Mouse (Mus musculus) splenic B cell, adult 2 months (primary cell): ENCODE results near the gene Mpig6b.

Experiments
- DNase-seq: peaks from one replicate; pipeline ENCODE4 v3.0.0-alpha.2; 2011; ENCODE audit warnings: low read depth, low spot score
- H3K27me3 ChIP-seq: 2 replicates; pipeline ENCODE4 v1.6.1; 2012; ENCODE audit warnings: mild to moderate bottlenecking, low read length, moderate library complexity, mixed read lengths; ENCODE audit not compliant: control insufficient read depth, poor library complexity, insufficient read depth, severe bottlenecking
- H3K36me3 ChIP-seq: 2 replicates; pipeline ENCODE4 v1.6.1; 2012; ENCODE audit warnings: mild to moderate bottlenecking, low read length, moderate library complexity, mixed read lengths; ENCODE audit not compliant: control insufficient read depth, poor library complexity, insufficient read depth, severe bottlenecking

Mpig6b gene

DNA sequence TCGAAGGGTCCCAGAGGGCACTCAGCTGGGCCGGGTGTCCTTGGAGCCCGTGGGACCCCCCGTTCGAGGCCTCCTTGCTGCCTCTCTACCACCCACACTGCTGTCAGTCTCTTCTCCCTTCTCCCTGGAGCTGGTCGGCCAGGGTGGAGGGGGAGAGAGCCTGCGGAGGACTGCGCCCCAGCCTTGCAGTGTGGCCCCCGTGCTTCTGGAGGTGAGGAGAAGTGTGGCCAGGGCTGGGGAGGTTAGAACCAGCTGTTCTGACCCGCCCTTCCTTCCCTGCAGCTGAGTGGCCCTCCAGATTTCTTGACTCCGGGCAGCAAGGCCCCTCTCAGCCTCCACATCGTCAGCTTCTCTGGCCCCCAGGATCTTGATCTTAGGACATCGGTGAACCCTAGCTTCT is 41.7 kb downstream of the Mpig6b start:
- no peak for DNase-seq
- no peaks in the 10 kb centered on the region for H3K27me3 ChIP-seq
- no peaks in the 10 kb centered on the region for H3K36me3 ChIP-seq

DNA sequence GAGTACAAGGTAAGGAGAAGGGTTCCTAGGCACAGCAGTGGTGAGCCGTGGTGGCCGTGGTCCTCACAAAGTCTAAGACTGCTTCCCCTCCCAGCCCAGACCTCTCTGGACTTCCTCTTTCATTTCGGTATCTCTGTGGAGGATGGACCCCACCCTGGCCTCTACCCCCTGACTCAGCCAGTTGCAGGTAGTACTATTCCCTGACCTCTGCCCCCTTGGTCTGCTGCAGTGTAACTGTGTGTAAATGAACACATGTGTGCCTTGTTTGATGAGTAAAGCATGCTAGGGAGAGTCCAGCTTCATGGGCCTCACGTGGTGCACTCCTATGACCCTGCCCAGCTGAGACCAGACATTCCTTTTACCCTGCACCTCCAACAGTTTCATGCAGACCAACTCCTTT is 42.2 kb downstream of the Mpig6b start:
- Histone ChIP-seq H3K27me3 (no peaks in the 10 kb centered on the region), H3K36me3 (no peaks in the 10 kb centered on the region)
- peak; percentile 45 for DNase-seq

DNA sequence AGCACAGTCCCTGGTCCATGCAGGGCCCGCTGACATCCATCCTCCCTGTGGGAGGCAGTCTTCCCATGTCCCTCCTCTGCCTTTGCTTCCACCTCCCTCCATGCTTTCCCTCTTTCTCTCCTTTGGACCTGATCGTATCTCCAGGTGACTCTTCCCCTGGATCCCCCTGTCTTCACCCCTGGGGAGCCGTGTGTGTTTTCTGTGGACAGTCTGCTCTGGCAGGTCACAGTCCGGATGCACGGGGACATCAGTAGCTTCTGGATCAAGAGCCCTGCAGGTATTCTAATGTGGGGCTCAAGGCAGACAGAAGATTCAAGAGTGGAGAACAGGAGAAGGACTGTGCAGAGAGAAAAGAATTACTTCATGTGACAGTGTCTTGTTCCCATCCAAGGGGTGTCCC is 42.8 kb downstream of the Mpig6b start:
- DNase-seq: no peak
- Histone ChIP-seq H3K27me3 (no peaks in the 10 kb centered on the region), H3K36me3 (no peaks in the 10 kb centered on the region)

DNA sequence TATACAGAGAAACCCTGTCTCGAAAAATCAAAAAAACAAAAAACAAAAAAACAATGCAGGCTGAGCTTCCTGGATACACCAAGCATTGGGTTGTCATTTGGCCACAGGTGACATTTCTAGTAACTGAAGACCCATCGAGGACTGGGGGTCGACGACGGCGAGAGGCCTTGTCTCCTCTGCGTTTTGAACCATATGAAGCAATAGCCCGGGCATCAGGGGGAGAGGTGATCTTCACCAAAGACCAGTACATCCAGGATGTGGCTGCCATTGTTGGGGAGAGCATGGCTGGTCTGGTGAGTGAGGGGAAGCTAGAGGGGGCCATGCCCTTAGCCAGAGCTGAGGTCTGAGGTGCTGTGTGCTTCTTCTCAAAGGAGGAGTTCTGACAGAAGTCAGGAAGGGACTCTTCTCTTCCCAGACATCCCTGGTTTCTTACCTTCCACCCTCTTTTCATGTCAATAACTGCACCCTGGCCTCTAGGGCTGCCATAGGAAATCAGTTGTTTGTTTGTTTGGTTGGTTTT is 43.4 kb downstream of the Mpig6b start:
- no peak for DNase-seq
- Histone ChIP-seq H3K27me3 (no peaks in the 10 kb centered on the region), H3K36me3 (no peaks in the 10 kb centered on the region)

DNA sequence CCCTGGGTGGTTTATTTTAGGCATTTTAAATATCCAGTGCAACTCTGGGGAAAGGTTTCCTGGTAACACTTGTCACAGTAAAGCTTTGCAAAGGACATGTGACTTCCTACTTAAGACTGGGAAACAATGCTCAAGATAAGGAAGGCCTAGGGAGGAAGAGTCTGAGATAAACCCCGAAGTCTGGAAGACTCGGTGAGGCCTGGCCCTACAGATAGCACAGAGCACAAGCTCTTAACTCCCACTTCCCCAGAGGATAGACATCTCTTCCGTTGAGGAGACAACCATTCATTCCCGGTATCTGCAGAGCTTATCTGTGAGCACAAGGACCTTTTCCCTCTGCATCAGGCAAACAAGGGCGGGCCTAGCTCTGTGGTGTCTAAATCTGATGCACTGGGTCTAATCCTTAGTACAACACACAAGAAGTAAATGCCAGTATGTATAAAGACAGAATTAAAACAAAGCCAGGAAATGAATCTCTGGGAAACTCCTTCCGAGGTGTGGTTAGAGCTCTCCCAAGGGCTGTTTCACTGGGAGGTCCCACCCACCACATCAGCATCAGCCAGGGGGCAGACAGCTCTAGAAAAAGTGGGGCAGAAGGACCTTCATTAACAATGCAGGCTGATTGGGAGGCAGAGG is 44.0 kb downstream of the Mpig6b start:
- DNase-seq: no peak
- Histone ChIP-seq H3K36me3 (no peaks in the 10 kb centered on the region), H3K27me3 (no peaks in the 10 kb centered on the region)

DNA sequence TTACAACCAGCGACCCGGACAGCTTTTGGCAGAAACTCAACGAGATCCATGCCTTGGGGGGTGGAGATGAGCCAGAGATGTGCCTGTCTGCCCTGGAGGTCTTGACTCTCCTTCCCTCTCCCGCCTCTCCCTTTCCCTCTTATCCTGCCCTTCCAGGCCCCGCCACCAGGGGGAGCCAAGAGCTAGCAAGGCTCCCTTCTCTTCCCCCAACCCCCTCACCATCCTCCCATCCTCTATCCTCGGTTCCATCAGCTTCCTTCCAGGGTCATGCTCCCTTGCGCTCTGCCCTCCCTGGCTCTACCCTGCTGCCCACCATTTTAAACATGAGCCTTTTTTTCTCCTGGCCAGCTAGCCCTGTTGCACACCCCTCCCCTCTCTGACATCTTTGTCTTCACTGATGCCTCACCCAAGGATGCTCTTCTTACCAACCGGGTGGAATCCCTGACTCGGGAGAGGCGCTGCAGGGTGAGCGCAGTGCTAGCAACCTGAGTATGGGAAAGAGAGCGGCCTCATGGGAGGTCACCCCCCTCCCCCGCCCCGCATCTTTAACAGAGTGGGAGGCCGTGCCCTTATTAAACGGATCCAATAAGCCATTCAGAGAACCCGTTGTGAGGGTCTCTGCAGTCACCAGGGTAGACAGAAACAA is 44.7 kb downstream of the Mpig6b start:
- peak; percentile 84 for DNase-seq
- H3K27me3 ChIP-seq: no peaks in the 10 kb centered on the region
- H3K36me3 ChIP-seq: peaks cover 2% of the 10 kb centered on the region; the same call in 1 of the 2 replicates

DNA sequence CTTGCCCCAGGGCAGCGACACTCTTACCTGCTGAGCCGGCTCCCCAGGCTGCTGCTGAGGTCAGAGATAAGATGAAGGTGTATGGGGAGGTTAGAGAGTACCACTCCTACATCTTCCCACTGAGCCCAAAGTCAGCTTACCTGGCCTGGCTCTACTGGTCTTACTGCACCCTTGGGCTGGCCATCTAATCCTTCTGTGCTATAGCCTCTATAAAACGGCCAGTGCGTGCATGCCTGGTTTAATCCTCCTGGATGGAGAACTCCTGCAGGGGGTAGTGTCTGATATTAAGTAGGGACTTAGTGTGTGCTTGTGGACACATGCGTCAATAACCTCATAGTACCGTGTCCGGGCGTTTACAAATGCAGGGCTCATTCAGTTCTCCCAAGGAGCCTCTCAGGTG is 45.4 kb downstream of the Mpig6b start:
- no peak for DNase-seq
- Histone ChIP-seq H3K36me3 (peaks cover 7% of the 10 kb centered on the region), H3K27me3 (no peaks in the 10 kb centered on the region)

DNA sequence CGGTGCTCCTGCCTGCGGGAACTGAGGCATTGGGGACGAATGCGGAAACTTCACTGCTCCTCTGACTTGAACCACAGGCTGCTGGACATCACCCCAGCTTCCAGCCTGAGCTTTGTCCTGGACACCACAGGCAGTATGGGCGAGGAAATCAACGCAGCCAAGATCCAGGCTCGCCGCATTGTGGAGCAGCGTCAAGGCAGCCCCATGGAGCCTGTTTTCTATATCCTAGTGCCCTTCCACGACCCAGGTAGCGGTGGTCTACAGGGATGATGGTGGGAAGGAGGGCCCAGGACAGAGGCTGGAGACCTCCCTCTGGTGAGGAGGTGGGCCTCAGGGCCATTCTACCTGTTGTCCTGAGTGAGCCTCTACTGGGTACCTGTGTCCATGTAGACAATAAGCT is 46.1 kb downstream of the Mpig6b start:
- no peak for DNase-seq
- H3K36me3 ChIP-seq: peaks cover 11% of the 10 kb centered on the region
- H3K27me3 ChIP-seq: no peaks in the 10 kb centered on the region

DNA sequence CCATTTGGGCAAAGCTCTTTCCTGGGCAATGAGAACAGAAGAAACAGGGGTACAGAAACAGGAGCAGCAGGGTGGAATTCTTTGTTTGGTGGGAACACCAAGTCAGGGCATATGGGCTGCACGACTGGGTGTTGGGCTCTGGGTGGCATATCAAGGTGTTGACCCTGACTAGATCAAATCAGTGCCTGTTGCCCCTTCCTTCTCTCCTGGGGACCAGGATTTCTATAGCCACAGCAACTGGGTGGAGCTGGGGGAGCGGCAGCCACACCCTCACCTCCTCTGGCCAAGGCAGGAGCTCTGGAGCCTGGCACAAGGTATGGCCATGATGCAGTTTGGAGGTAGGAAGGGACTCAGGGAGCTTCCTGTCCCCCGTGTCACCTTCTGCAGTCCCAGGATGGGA is 47.8 kb downstream of the Mpig6b start:
- no peak for DNase-seq
- peaks cover 19% of the 10 kb centered on the region for H3K36me3 ChIP-seq

DNA sequence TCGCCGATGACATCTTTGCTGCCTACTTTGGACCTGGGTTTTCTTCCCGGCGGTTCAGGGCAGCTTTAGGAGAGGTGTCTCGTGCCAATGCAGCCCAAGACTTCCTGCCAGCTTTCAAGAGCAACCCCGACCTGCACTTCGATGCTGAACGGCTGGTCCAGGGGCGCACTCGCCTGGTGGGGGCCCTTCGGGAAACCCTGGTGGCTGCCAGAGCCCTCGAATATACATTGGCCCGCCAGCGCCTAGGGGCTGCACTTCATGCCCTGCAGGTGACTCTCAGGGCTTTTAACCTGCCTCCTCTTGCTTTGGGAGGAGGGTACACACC is 48.3 kb downstream of the Mpig6b start:
- Histone ChIP-seq H3K27me3 (no peaks in the 10 kb centered on the region), H3K36me3 (peaks cover 20% of the 10 kb centered on the region)
- no peak for DNase-seq

More for the DNA sequence above, 47.8 kb downstream of the Mpig6b start:
- no peaks in the 10 kb centered on the region for H3K27me3 ChIP-seq

DNA sequence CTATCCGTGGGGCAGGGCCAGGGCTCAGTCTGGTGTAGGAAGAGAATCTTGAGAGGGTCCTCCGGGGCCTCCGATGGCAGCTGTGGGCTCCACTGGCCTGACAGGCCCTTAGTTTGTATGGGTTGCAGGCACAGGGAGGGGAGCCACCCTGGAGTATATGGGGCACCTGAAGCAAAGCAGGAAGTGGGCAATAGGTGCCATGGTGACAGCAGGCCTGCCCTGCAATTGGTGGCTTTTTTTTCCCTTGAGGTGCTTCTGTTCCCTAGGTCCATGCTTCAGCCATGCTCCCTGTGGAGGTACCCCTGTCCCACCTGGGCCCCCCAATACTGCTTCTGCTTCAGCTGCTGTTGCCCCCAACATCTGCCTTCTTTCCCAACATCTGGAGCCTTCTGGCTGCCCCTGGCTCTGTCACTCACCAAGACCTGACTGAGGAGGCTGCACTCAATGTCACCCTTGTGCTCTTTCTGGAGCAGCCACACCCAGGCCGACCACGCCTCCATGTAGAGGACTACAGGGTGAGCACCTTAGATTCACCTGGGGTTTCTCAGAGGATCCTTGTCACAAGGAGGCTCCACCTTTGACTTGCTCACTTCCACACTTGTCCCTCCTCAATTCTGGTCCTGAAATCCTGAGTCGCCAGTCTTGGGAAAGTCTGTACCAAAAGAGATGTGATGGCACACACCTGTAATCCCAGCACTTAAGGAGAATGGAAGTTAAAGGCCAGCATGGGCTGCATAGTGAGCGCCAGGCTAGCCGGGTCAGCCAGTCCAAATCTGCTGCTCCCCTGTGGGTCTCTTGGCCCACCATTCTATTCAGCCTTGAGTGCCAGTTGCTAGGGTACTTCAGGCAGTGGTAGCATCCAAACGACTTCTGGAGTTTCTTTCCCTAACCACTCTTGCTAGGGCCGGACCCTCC is 48.9 kb downstream of the Mpig6b start:
- peaks cover 20% of the 10 kb centered on the region for H3K36me3 ChIP-seq
- DNase-seq: peak; percentile 43
- no peaks in the 10 kb centered on the region for H3K27me3 ChIP-seq

DNA sequence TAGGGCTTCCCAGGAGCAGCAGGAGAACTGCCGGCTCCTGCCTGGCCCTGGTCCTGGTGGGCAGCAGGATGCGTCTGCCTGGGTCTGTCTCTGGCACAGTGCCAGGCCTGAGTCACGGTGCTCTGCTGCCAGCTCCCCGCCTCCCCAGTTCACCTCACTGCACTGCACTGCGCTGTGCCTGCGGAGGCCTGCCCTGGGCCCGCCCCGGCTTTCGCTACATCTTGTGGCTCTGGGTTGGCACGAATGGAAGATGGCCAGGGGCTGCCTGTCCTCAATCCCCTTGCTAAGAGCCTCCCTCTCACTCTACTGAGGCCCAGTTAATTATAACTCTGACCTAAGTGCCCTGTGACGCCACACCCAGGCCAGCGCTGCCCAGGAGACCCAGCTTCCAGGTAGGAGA is 49.6 kb downstream of the Mpig6b start, which contains the start of gene Vwa7:
Vwa7 (plus strand) TSS at position 204 of the 400 bp plus-strand sequence.
- DNase-seq: peak; percentile 34
- Histone ChIP-seq H3K27me3 (no peaks in the 10 kb centered on the region), H3K36me3 (peaks cover 25% of the 10 kb centered on the region)

DNA sequence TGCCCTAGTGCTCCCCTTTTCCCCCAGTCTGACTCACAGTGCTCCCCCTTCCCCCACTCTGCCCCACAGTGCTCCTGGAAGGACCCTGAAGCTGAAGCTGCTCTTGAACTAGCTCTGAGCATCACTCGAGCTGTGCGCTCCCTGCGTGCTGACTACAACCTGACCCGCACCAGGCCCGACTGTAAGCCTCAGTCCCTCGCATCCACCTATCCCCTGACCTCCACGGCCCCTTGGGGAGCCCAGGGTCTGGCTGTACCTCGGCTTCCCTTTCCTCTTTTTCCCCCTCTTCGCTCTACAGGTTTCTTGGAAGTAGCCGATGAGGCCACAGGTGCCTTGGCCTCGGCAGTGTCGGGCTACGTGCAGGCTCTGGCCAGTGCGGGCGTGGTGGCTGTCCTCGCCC is 50.7 kb downstream of the Mpig6b start:
- Histone ChIP-seq H3K36me3 (peaks cover 29% of the 10 kb centered on the region), H3K27me3 (no peaks in the 10 kb centered on the region)
- no peak for DNase-seq

DNA sequence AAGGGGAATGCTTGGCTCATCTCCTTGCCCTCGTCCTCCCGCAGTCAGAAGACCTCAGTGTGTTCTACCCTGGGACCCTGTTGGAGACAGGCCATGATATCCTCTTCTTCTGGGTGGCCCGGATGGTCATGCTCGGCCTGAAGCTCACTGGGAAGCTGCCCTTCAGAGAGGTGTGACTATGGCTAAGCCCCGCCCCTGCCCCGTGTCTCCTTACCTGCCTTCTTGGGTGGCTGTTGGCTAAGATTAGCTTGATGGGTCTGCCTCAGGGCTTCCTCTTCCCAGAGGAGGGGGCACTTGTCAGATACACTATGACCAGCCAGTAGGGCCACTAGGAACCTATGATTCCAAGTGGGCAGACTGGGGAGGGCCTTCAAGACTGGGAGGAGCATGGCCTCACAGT is 52.8 kb downstream of the Mpig6b start:
- DNase-seq: no peak
- H3K27me3 ChIP-seq: no peaks in the 10 kb centered on the region
- H3K36me3 ChIP-seq: peaks cover 33% of the 10 kb centered on the region
